Mouse (Mus musculus) forebrain, embryonic 10.5 days (tissue): Measurements from ENCODE around the gene Col19a1. TPM values are rescaled to one million over a fixed set of nuclear protein-coding genes. Genes with fewer than 3 reads are reported as not detected.

ENCODE experiments used
- DNase-seq: peaks from one replicate; pipeline ENCODE4 v3.0.0-alpha.2; 2017; ENCODE audit warnings: low spot score; ENCODE audit errors: extremely low spot score
- H3K27ac ChIP-seq: fragments of 300-500 bp; sonication (generic); 2 replicates; pipeline ENCODE4 v1.5.1; 2016; ENCODE audit warnings: mild to moderate bottlenecking
- H3K27me3 ChIP-seq: fragments of 300-500 bp; sonication (generic); 2 replicates; pipeline ENCODE4 v1.6.1; 2016; ENCODE audit warnings: mild to moderate bottlenecking; ENCODE audit not compliant: poor library complexity, severe bottlenecking
- H3K36me3 ChIP-seq: fragments of 300-500 bp; sonication (generic); replicated peaks from 2 replicates; pipeline ENCODE4 v1.6.1; 2016; ENCODE audit warnings: mild to moderate bottlenecking, moderate library complexity
- H3K4me1 ChIP-seq: fragments of 300-500 bp; sonication (generic); 2 replicates; pipeline ENCODE4 v1.6.1; 2016
- H3K4me3 ChIP-seq: fragments of 300-500 bp; sonication (generic); 2 replicates; pipeline ENCODE4 v1.5.1; 2016; ENCODE audit warnings: mild to moderate bottlenecking, moderate library complexity
- H3K9me3 ChIP-seq: fragments of 300-500 bp; sonication (generic); 2 replicates; pipeline ENCODE4 v1.6.1; 2016; ENCODE audit warnings: mild to moderate bottlenecking, moderate library complexity
- WGBS: fragments of 180-500 bp; shearing (Covaris S2); methylation state at CpG from one replicate; pipeline ENCODE4 v1.1.7; 2016; 5-methylcytosine and 5-hydroxymethylcytosine counted together
- polyA plus RNA-seq: library from polyadenylated mRNA; unstranded; fragments of >200 nt; fragmentation: Nextera tagmentation; extraction: Ambion mirVana; gene quantifications from 2 replicates; pipeline ENCODE4 v1.2.1, GENCODE M21; 2016

Gene Col19a1
- polyA plus RNA-seq, 1 experiment from 2014 or later = 0.14 TPM

- no peak for DNase-seq
- Histone ChIP-seq H3K27me3 (no peaks in the 10 kb centered on the region), H3K4me1 (no peaks in the 10 kb centered on the region), H3K4me3 (no peak overlapping the region), H3K27ac (no peak overlapping the region), H3K9me3 (no peaks in the 10 kb centered on the region), H3K36me3 (no peaks in the 10 kb centered on the region)
Measured at GRCm38 (mm10) chr1:24437425-24437824, 149.8 kb downstream of the Col19a1 start.

- no peaks in the 10 kb centered on the region for H3K36me3 ChIP-seq
- WGBS = 86% methylated on average over 5 of the region's 5 CpGs
- no peaks in the 10 kb centered on the region for H3K27me3 ChIP-seq
- no peak overlapping the region for H3K27ac ChIP-seq
- H3K9me3 ChIP-seq = no peaks in the 10 kb centered on the region
- DNase-seq = no peak
- H3K4me3 ChIP-seq = no peak overlapping the region
- no peaks in the 10 kb centered on the region for H3K4me1 ChIP-seq
Measured at GRCm38 (mm10) chr1:24428306-24428705, 159.0 kb downstream of the Col19a1 start.

GRCm38 (mm10) chr1:24378125-24378821, 209.0 kb downstream of the Col19a1 start:
- WGBS = 46% methylated on average over 8 of the region's 8 CpGs
- Histone ChIP-seq H3K4me1 (no peaks in the 10 kb centered on the region), H3K27me3 (no peaks in the 10 kb centered on the region), H3K27ac (no peak overlapping the region), H3K9me3 (no peaks in the 10 kb centered on the region), H3K4me3 (no peak overlapping the region), H3K36me3 (no peaks in the 10 kb centered on the region)
- no peak for DNase-seq

- no peak overlapping the region for H3K27ac ChIP-seq
- no peaks in the 10 kb centered on the region for H3K4me1 ChIP-seq
- H3K9me3 ChIP-seq = no peaks in the 10 kb centered on the region
- H3K36me3 ChIP-seq = no peaks in the 10 kb centered on the region
- no peak for DNase-seq
- H3K4me3 ChIP-seq = no peak overlapping the region
- no peaks in the 10 kb centered on the region for H3K27me3 ChIP-seq
- WGBS = 42% methylated on average over 2 of the region's 2 CpGs
Measured at GRCm38 (mm10) chr1:24374902-24375301, 212.4 kb downstream of the Col19a1 start.

- no peak overlapping the region for H3K4me3 ChIP-seq
- H3K4me1 ChIP-seq = no peaks in the 10 kb centered on the region
- H3K27me3 ChIP-seq = no peaks in the 10 kb centered on the region
- no peaks in the 10 kb centered on the region for H3K9me3 ChIP-seq
- no peak overlapping the region for H3K27ac ChIP-seq
- no peak for DNase-seq
- no peaks in the 10 kb centered on the region for H3K36me3 ChIP-seq
- 85% methylated on average over 3 of the region's 3 CpGs for WGBS
Measured at GRCm38 (mm10) chr1:24373671-24374070, 213.6 kb downstream of the Col19a1 start.

- H3K4me1 ChIP-seq = no peaks in the 10 kb centered on the region
- no peaks in the 10 kb centered on the region for H3K36me3 ChIP-seq
- H3K27me3 ChIP-seq = no peaks in the 10 kb centered on the region
- no peak overlapping the region for H3K4me3 ChIP-seq
- no peaks in the 10 kb centered on the region for H3K9me3 ChIP-seq
- DNase-seq = no peak
- H3K27ac ChIP-seq = no peak overlapping the region
- 97% methylated on average over 4 of the region's 4 CpGs for WGBS
Measured at GRCm38 (mm10) chr1:24372471-24373258, 214.6 kb downstream of the Col19a1 start.

GRCm38 (mm10) chr1:24367570-24368517, 219.4 kb downstream of the Col19a1 start:
- no peaks in the 10 kb centered on the region for H3K4me1 ChIP-seq
- WGBS = 61% methylated on average over 19 of the region's 19 CpGs
- H3K36me3 ChIP-seq = no peaks in the 10 kb centered on the region
- H3K4me3 ChIP-seq = no peak overlapping the region
- H3K27ac ChIP-seq = no peak overlapping the region
- no peaks in the 10 kb centered on the region for H3K27me3 ChIP-seq
- no peak for DNase-seq
- no peaks in the 10 kb centered on the region for H3K9me3 ChIP-seq

- 90% methylated on average over 7 of the region's 7 CpGs for WGBS
Measured at GRCm38 (mm10) chr1:24364775-24365174, 222.5 kb downstream of the Col19a1 start.

GRCm38 (mm10) chr1:24361990-24362635, 225.2 kb downstream of the Col19a1 start:
- Histone ChIP-seq H3K36me3 (no peaks in the 10 kb centered on the region), H3K27ac (no peak overlapping the region), H3K4me3 (no peak overlapping the region), H3K9me3 (no peaks in the 10 kb centered on the region), H3K27me3 (no peaks in the 10 kb centered on the region), H3K4me1 (no peaks in the 10 kb centered on the region)
- DNase-seq = no peak
- WGBS = 88% methylated on average over 13 of the region's 13 CpGs

More at GRCm38 (mm10) chr1:24364775-24365174, 222.5 kb downstream of the Col19a1 start:
- H3K4me3 ChIP-seq = no peak overlapping the region
- no peaks in the 10 kb centered on the region for H3K36me3 ChIP-seq
- no peaks in the 10 kb centered on the region for H3K4me1 ChIP-seq
- H3K27me3 ChIP-seq = no peaks in the 10 kb centered on the region
- no peak for DNase-seq
- H3K27ac ChIP-seq = no peak overlapping the region
- no peaks in the 10 kb centered on the region for H3K9me3 ChIP-seq

GRCm38 (mm10) chr1:24349462-24350217, 237.6 kb downstream of the Col19a1 start:
- Histone ChIP-seq H3K4me3 (no peak overlapping the region), H3K36me3 (no peaks in the 10 kb centered on the region), H3K4me1 (no peaks in the 10 kb centered on the region), H3K27me3 (no peaks in the 10 kb centered on the region), H3K27ac (no peak overlapping the region), H3K9me3 (no peaks in the 10 kb centered on the region)
- no peak for DNase-seq
- 90% methylated on average over 13 of the region's 13 CpGs for WGBS

- no peak for DNase-seq
- no peaks in the 10 kb centered on the region for H3K9me3 ChIP-seq
- 74% methylated on average over 5 of the region's 5 CpGs for WGBS
- no peaks in the 10 kb centered on the region for H3K27me3 ChIP-seq
- no peak overlapping the region for H3K27ac ChIP-seq
- H3K4me3 ChIP-seq = no peak overlapping the region
- no peaks in the 10 kb centered on the region for H3K36me3 ChIP-seq
- H3K4me1 ChIP-seq = no peaks in the 10 kb centered on the region
Measured at GRCm38 (mm10) chr1:24347621-24348160, 239.6 kb downstream of the Col19a1 start.
